Mouse (Mus musculus) liver, embryonic 14.5 days (tissue): ENCODE data around the gene Gpr84.

Experiments used
- CTCF ChIP-seq: IDR thresholded peaks from 2 replicates; pipeline ENCODE4 v1.5.1; 2016; ENCODE audit warnings: antibody characterized with exemption, low read depth, control low read depth
- EP300 ChIP-seq: IDR thresholded peaks from 2 replicates; pipeline ENCODE4 v1.6.1; 2016; ENCODE audit warnings: antibody characterized with exemption, low read depth

- TF ChIP-seq CTCF, result no peak
- TF ChIP-seq EP300, result no peak
Observed at GRCm38 (mm10) chr15:103290843-103291242, 19.6 kb downstream of the Gpr84 start.
